Mouse (Mus musculus) telencephalon, adult 2 months (tissue): ENCODE results near the gene Sema4g.

Experiments used
- DNase-seq: peaks from one replicate; pipeline ENCODE4 v3.0.0-alpha.2; 2011; ENCODE audit warnings: low read depth, low spot score

Gene Sema4g

GRCm38 (mm10) chr19:45048644-45049365, 59.9 kb downstream of the Sema4g start:
- DNase-seq, result no peak

GRCm38 (mm10) chr19:45049523-45049922, 60.6 kb downstream of the Sema4g start:
- DNase-seq, result no peak
